Mouse (Mus musculus): ENCODE measurements around the gene Plvap. TPM values are rescaled to one million over a fixed set of nuclear protein-coding genes. Genes with fewer than 3 reads are reported as not detected.

Gene Plvap
- total RNA-seq, 2 experiments from 2014 or later = 200 to 203 TPM

GRCm38 (mm10) chr8:71487691-71488445 is 23.7 kb downstream of the Plvap start, which contains the start of gene Gtpbp3:
Gene Gtpbp3, plus strand, starts transcription at chr8:71488103.
- DNase-seq = peak; percentile 88 to 91

- no peak for DNase-seq
Measured at GRCm38 (mm10) chr8:71486136-71486529, 25.4 kb downstream of the Plvap start.

GRCm38 (mm10) chr8:71485142-71486135 is 26.1 kb downstream of the Plvap start, which contains the start of gene Ano8:
Gene Ano8, minus strand, starts transcription at chr8:71485963.
- DNase-seq = peak; percentile 89 to 93

GRCm38 (mm10) chr8:71484736-71485135 is 26.8 kb downstream of the Plvap start:
- no peak for DNase-seq

- peak; percentile 50 to 64 for DNase-seq
Measured at GRCm38 (mm10) chr8:71483932-71484331, 27.6 kb downstream of the Plvap start.

- DNase-seq = no peak
Measured at GRCm38 (mm10) chr8:71478943-71479342, 32.6 kb downstream of the Plvap start.

GRCm38 (mm10) chr8:71477196-71477845 is 34.2 kb downstream of the Plvap start:
- DNase-seq = no peak

- DNase-seq = peak; percentile 90 to 94
Measured at GRCm38 (mm10) chr8:71476099-71476940, 35.2 kb downstream of the Plvap start.

GRCm38 (mm10) chr8:71475702-71476075 is 35.9 kb downstream of the Plvap start:
- DNase-seq = no peak

GRCm38 (mm10) chr8:71474785-71475701 is 36.5 kb downstream of the Plvap start:
- DNase-seq = no peak

GRCm38 (mm10) chr8:71474344-71474743 is 37.2 kb downstream of the Plvap start:
- no peak for DNase-seq

- DNase-seq = no peak
Measured at GRCm38 (mm10) chr8:71472601-71473386, 38.8 kb downstream of the Plvap start.

- DNase-seq = no peak
Measured at GRCm38 (mm10) chr8:71471861-71472260, 39.7 kb downstream of the Plvap start.

GRCm38 (mm10) chr8:71470913-71471255 is 40.7 kb downstream of the Plvap start:
- no peak for DNase-seq

GRCm38 (mm10) chr8:71470146-71470912 is 41.2 kb downstream of the Plvap start:
- DNase-seq = no peak

GRCm38 (mm10) chr8:71469411-71469810 is 42.1 kb downstream of the Plvap start:
- DNase-seq = peak; percentile 37 to 59

GRCm38 (mm10) chr8:71468916-71469315 is 42.6 kb downstream of the Plvap start, which contains the start of gene Dda1:
Gene Dda1, plus strand, starts transcription at chr8:71469199.
- peak; percentile 98 for DNase-seq

GRCm38 (mm10) chr8:71468001-71468400 is 43.6 kb downstream of the Plvap start:
- DNase-seq = no peak

- no peak for DNase-seq
Measured at GRCm38 (mm10) chr8:71467201-71467600, 44.4 kb downstream of the Plvap start.

All from adrenal gland, postnatal 36 days (tissue).